Mouse (Mus musculus) thymus, adult 2 months (tissue): ENCODE measurements around the gene Wars.

Experiments used
- CTCF ChIP-seq: fragments of 200-500 bp; IDR thresholded peaks from 2 replicates; pipeline ENCODE4 v1.5.1; 2012; ENCODE audit warnings: mild to moderate bottlenecking, control low read depth, low read length, moderate library complexity, borderline replicate concordance; ENCODE audit not compliant: control insufficient read depth, poor library complexity, insufficient read depth; ENCODE audit errors: extremely low read depth
- POLR2A ChIP-seq: fragments of 200-500 bp; IDR thresholded peaks from 2 replicates; pipeline ENCODE4 v1.6.1; 2012; ENCODE audit warnings: mild to moderate bottlenecking, low read length, control low read depth, moderate library complexity; ENCODE audit not compliant: control insufficient read depth, poor library complexity, insufficient read depth; ENCODE audit errors: extremely low read depth

DNA sequence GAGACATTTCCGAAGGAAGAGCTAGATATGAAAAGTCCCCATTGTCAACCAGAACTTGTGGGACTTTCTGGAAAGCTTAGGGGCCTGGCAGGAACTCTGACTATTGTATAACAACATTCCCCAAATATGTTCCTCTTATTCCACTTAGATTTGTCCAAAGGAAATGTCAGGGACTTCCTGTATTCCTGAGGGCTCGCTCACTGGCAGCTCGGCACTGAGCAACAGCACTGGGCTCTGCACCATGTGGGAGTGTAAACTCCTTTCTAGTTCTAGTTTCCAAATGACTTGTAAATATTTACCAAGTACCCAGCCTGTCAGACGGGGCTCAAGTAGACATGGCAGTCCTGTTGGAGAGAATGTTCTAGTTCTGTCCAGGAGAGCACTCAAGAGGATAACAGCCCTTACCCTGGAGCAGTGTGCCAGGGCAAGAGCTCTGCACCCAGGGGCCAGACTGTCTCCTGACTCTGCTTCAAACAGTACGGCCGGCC is 28.9 kb downstream of the Wars start:
- TF ChIP-seq POLR2A (no peak), CTCF (no peak)
